Mouse (Mus musculus): ENCODE data around the gene Krtap4-6.
"Not testable (repeated sequence)": the region's sequence is repeated elsewhere in the genome, so short reads cannot be mapped to it uniquely, and the experiment has no call there.

The Krtap4-6 gene

GRCm38 (mm10) chr11:99665860-99666259, at the start of gene Krtap4-6:
Gene Krtap4-6, minus strand, starts transcription at chr11:99665960.
- DNase-seq (ENCODE audit: low read depth, low spot score) = no peak

- DNase-seq (ENCODE audit: low read depth, low spot score) = no peak
These were observed 24.7 kb upstream of the Krtap4-6 start, which contains the start of gene Gm14190 for GRCm38 (mm10) chr11:99690463-99690862. Gene Gm14190, minus strand, starts transcription at chr11:99690740.

- DNase-seq (ENCODE audit: low read depth, low spot score) = not testable (repeated sequence)
These were observed 19.5 kb upstream of the Krtap4-6 start for GRCm38 (mm10) chr11:99685235-99685634.

- DNase-seq (ENCODE audit: low read depth, low spot score) = no peak
These were observed 17.7 kb upstream of the Krtap4-6 start for GRCm38 (mm10) chr11:99683481-99683880.

GRCm38 (mm10) chr11:99662802-99663201, 3.0 kb downstream of the Krtap4-6 start:
- DNase-seq (ENCODE audit: low read depth, low spot score) = no peak

GRCm38 (mm10) chr11:99659256-99659655, 6.5 kb downstream of the Krtap4-6 start:
- DNase-seq (ENCODE audit: low read depth, low spot score) = no peak

GRCm38 (mm10) chr11:99658467-99659010, 7.2 kb downstream of the Krtap4-6 start, which contains the start of gene Gm11563:
Gene Gm11563, minus strand, starts transcription at chr11:99658960.
- DNase-seq (ENCODE audit: low read depth, low spot score) = not testable (repeated sequence)

- DNase-seq (ENCODE audit: low read depth, low spot score) = no peak
These were observed 8.7 kb downstream of the Krtap4-6 start for GRCm38 (mm10) chr11:99657051-99657450.

- DNase-seq (ENCODE audit: low read depth, low spot score) = no peak
These were observed 15.6 kb downstream of the Krtap4-6 start, which contains the start of gene Gm11555 for GRCm38 (mm10) chr11:99650136-99650535. Gene Gm11555, minus strand, starts transcription at chr11:99650236.

GRCm38 (mm10) chr11:99646444-99646843, 19.3 kb downstream of the Krtap4-6 start:
- no peak for DNase-seq (ENCODE audit: low read depth, low spot score)

GRCm38 (mm10) chr11:99644351-99644750, 21.4 kb downstream of the Krtap4-6 start:
- no peak for DNase-seq (ENCODE audit: low read depth, low spot score)

- DNase-seq (ENCODE audit: low read depth, low spot score) = not testable (repeated sequence)
These were observed 22.1 kb downstream of the Krtap4-6 start, which contains the start of gene Krtap4-7 for GRCm38 (mm10) chr11:99643635-99644139. Gene Krtap4-7, minus strand, starts transcription at chr11:99644089.

GRCm38 (mm10) chr11:99640926-99641325, 24.8 kb downstream of the Krtap4-6 start:
- no peak for DNase-seq (ENCODE audit: low read depth, low spot score)

GRCm38 (mm10) chr11:99637086-99637485, 28.7 kb downstream of the Krtap4-6 start:
- no peak for DNase-seq (ENCODE audit: low read depth, low spot score)

- no peak for DNase-seq (ENCODE audit: low read depth, low spot score)
These were observed 31.1 kb downstream of the Krtap4-6 start, which contains the start of gene Krtap4-2 for GRCm38 (mm10) chr11:99634653-99635134. Gene Krtap4-2, minus strand, starts transcription at chr11:99635084.

GRCm38 (mm10) chr11:99633293-99633692, 32.5 kb downstream of the Krtap4-6 start:
- no peak for DNase-seq (ENCODE audit: low read depth, low spot score)

- DNase-seq (ENCODE audit: low read depth, low spot score) = no peak
These were observed 34.9 kb downstream of the Krtap4-6 start for GRCm38 (mm10) chr11:99630890-99631289.

GRCm38 (mm10) chr11:99628138-99628537, 37.6 kb downstream of the Krtap4-6 start, which contains the start of gene Krtap4-1:
Gene Krtap4-1, minus strand, starts transcription at chr11:99628238.
- no peak for DNase-seq (ENCODE audit: low read depth, low spot score)

- no peak for DNase-seq (ENCODE audit: low read depth, low spot score)
These were observed 45.4 kb downstream of the Krtap4-6 start, which contains the start of gene Gm11562 for GRCm38 (mm10) chr11:99620335-99620734. Gene Gm11562, minus strand, starts transcription at chr11:99620435.
